Mouse (Mus musculus) ES-E14 (cell line): ENCODE measurements around the gene Mdc1. TPM values are rescaled to one million over a fixed set of nuclear protein-coding genes. Genes with fewer than 3 reads are reported as not detected.

Experiments used
- DNase-seq: peaks from one replicate; pipeline ENCODE4 v3.0.0-alpha.2; 2013; ENCODE audit warnings: low read depth, low spot score
- H3K27ac ChIP-seq: 2 replicates; pipeline ENCODE4 v1.5.1; 2012; ENCODE audit warnings: low read depth, mild to moderate bottlenecking, low read length, moderate library complexity, mixed read lengths; ENCODE audit not compliant: poor library complexity, insufficient read depth, severe bottlenecking
- H3K36me3 ChIP-seq: 2 replicates; pipeline ENCODE4 v1.6.1; 2012; ENCODE audit warnings: mild to moderate bottlenecking, low read length, moderate library complexity, mixed read lengths; ENCODE audit not compliant: control insufficient read depth, poor library complexity, insufficient read depth, severe bottlenecking
- H3K4me1 ChIP-seq, 2 experiments: fragments of 150-350 bp in 1 of 2; sonication (generic) in 1 of 2; 2 replicates each; pipeline ENCODE4 v1.6.1; 2012; ENCODE audit warnings: low read length in 2 of 2, mild to moderate bottlenecking in 1 of 2, mixed read lengths in 1 of 2; ENCODE audit not compliant: control insufficient read depth in 2 of 2, insufficient read depth in 2 of 2, poor library complexity in 1 of 2
- H3K4me3 ChIP-seq, 2 experiments: fragments of 150-350 bp in 1 of 2; sonication (generic) in 1 of 2; 2 replicates each; pipeline ENCODE4 v1.5.1; 2012; ENCODE audit warnings: low read length in 2 of 2, low read depth in 1 of 2, mild to moderate bottlenecking in 1 of 2, mixed read lengths in 1 of 2; ENCODE audit not compliant: insufficient read depth in 1 of 2, poor library complexity in 1 of 2, severe bottlenecking in 1 of 2
- H3K9ac ChIP-seq: 2 replicates; pipeline ENCODE4 v1.6.1; 2012; ENCODE audit warnings: low read depth, mild to moderate bottlenecking, low read length, mixed read lengths; ENCODE audit not compliant: poor library complexity, insufficient read depth, severe bottlenecking
- H3K9me3 ChIP-seq: fragments of 150-350 bp; sonication (generic); 2 replicates; pipeline ENCODE4 v1.6.1; 2012; ENCODE audit warnings: low read depth, mild to moderate bottlenecking, low read length; ENCODE audit not compliant: control insufficient read depth, insufficient read depth
- CHD2 ChIP-seq: IDR thresholded peaks from 2 replicates; pipeline ENCODE4 v1.6.1; 2014; ENCODE audit warnings: mild to moderate bottlenecking, low read depth, low read length, inconsistent platforms
- HCFC1 ChIP-seq: IDR thresholded peaks from 2 replicates; pipeline ENCODE4 v1.6.1; 2012; ENCODE audit warnings: low read length, inconsistent platforms, borderline replicate concordance; ENCODE audit not compliant: insufficient read depth
- MAFK ChIP-seq: IDR thresholded peaks from 2 replicates; pipeline ENCODE4 v1.6.1; 2014; ENCODE audit warnings: mild to moderate bottlenecking, low read depth, low read length, inconsistent platforms; ENCODE audit not compliant: insufficient read depth
- ZC3H11A ChIP-seq: IDR thresholded peaks from 2 replicates; pipeline ENCODE4 v1.6.1; 2012; ENCODE audit warnings: low read depth, mild to moderate bottlenecking, inconsistent platforms, low read length, borderline replicate concordance
- ZNF384 ChIP-seq: IDR thresholded peaks from 2 replicates; pipeline ENCODE4 v1.6.1; 2012; ENCODE audit warnings: low read depth, low read length, inconsistent platforms
- in situ Hi-C, 2 experiments: fragments of 600-800 bp; cut with MboI; formaldehyde crosslinking; loops; one replicate each; pipeline ENCODE4 v1.15.1; 2025; ENCODE audit warnings: low sequenced_read_pairs in 2 of 2, inconsistent platforms in 1 of 2; ENCODE audit not compliant: unreplicated experiment in 2 of 2
- total RNA-seq: library from RNA; depleted of rRNA; stranded (reverse); fragments of 300-350 nt; gene quantifications from 2 replicates; pipeline ENCODE4 v1.2.3, GENCODE M21; 2012

Mdc1 gene
- total RNA-seq, 1 experiment: 23.8 TPM

DNA sequence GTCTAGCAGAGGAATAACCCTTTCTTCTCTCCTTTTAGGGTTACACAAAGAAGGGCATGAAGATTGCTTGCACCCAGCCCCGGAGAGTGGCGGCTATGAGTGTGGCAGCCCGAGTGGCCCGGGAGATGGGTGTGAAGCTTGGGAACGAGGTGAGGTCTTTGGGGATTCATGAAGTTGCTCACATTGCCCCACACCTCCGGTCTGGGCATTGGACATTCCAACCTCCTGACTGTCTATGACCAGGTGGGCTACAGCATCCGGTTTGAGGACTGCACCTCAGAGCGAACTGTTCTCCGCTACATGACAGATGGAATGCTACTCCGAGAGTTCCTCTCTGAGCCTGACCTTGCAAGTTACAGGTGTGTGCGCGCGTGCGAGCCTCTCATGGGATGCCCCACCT, 42.5 kb downstream of the Mdc1 start:
- no peak overlapping the region for H3K4me3 ChIP-seq
- H3K36me3 ChIP-seq: peaks cover 52% of the 10 kb centered on the region
- no peak overlapping the region for H3K27ac ChIP-seq
- no peak for TF ChIP-seq MAFK
- TF ChIP-seq ZC3H11A: no peak
- no peak for TF ChIP-seq CHD2
- TF ChIP-seq HCFC1: no peak
- no peak for TF ChIP-seq ZNF384
- H3K9me3 ChIP-seq: no peaks in the 10 kb centered on the region
- no peak for DNase-seq
- H3K9ac ChIP-seq: no peak overlapping the region
- in situ Hi-C loops: no loop called here
- peaks cover 2 to 8% of the 10 kb centered on the region in 2 experiments; a peak in 2 of 4 replicates for H3K4me1 ChIP-seq

DNA sequence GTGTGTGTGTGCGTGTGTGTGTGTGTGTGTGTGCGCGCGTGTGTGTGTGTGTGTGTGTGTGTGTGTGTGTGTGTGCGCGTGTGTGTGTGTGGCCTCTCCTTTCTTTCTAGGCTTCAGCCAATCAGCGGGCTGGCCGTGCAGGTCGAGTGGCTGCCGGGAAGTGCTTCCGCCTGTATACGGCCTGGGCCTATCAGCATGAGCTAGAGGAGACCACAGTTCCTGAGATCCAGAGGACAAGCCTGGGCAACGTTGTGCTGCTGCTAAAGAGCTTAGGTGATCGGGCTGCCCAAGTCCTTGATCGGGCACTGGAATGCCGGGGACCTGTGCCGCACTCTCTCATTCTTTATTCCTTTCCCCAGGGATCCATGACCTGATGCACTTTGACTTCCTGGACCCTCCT, 46.4 kb downstream of the Mdc1 start:
- in situ Hi-C loops: no loop called here
- peak overlapping the region; percentile 86 for H3K27ac ChIP-seq
- H3K9ac ChIP-seq: peak overlapping the region; percentile 88
- TF ChIP-seq ZC3H11A (no peak), ZNF384 (0 out of 2 replicates have a peak, but pooled peaks have one; percentile 23)
- no peaks in the 10 kb centered on the region for H3K9me3 ChIP-seq
- H3K4me1 ChIP-seq: peaks cover 2 to 8% of the 10 kb centered on the region in 2 experiments; a peak in 2 of 4 replicates
- H3K36me3 ChIP-seq: peaks cover 67% of the 10 kb centered on the region
- peak; percentile 64 for DNase-seq
- peak overlapping the region; percentile 79 to 89 for H3K4me3 ChIP-seq

DNA sequence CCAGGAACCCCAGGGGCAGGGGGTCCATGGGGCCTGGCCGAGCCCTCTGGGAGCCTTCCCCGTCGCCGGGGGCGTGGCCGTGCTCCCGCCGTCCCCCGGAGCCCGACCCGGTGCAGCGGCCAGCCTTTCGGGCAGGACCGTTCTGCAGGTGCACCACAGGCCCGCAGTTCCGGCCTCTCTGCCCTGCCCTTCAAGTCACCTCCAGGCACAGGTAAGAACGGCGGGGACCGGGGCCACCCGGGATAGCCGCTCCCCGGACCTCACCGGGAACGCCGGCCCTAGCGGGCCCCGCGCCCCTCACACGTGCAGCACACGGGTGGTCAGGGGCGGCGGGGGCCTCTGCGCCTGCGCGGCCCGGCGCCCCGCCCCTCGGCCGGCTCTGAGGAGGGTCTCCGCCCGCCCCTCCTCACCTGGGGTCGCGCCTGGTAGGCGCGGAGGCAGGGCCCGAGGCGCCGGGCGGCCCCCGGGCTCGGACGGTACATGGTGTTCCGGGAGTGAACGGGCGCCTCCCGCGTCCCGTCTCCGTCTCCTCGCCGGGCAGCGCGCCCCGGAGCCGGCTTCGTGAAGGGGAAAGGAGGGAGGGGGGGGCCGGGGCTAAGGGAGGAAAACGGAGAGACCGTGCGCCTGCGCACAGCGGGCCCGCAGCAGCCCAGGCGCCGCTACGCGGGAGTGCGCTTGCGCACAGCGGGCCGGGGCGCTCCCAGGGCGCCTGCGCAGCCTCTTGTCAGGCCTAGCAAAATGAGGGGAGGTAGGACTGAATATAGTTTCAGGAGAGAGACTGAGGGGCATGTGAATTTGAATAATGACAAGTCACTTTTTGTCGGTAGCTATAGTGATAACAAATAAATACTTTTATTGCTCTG, 55.7 kb downstream of the Mdc1 start, which contains the start of gene 2310061I04Rik:
Gene 2310061I04Rik, minus strand, starts transcription at position 651 of the 863 bp plus-strand sequence.
- in situ Hi-C loops: no loop called here

DNA sequence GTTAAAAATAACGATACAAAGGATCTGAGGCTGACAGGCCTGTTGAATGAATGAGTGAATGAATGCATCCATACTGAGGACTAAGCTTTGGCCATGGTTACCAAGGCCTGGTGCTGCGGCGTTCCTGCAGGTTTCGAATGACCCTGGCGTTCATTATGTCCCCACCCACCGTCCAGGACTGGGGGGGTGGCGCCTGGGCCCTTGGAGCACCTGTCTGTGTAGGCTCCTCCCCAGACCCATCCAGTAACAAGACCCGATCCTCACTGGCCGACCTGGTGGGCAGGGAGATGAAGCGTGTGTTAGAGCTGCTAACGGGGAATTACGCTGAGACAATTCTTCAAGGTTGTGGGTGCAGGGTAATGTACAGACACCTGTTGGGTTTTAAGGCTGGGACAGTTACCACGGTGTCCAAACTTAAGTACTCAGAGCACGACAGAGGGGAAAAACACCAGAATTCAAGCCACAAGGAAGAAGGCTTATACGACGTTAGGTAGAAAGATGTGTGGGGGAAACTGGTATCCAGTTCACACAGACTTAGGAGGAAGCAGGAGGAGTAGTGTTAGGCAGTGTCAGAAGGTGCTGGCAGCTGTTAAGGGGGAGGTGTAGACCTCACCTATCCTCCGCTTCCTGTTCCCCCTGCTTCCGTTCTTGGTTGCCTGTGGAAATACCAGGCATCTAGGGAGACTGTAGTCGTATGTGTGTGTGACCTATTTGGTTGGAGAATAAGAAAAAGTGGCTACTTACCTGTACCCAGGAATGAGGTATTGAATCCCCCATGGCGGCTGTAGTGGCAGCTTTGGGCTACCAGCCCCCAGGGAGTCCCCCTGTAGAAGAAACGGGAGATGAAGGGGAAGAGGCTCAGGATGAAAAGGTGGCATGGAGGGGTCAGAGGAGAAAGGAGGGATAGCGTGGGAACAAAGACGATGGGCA, 56.6 kb downstream of the Mdc1 start:
- in situ Hi-C loops: no loop called here
- Histone ChIP-seq H3K9me3 (no peaks in the 10 kb centered on the region), H3K9ac (peak overlapping the region; percentile 63; the same call in 1 of the 2 replicates), H3K4me3 (peak overlapping the region; percentile 79 to 90), H3K36me3 (peaks cover 10% of the 10 kb centered on the region), H3K27ac (peak overlapping the region; percentile 71; the same call in 1 of the 2 replicates), H3K4me1 (peaks cover 0 to 4% of the 10 kb centered on the region in 2 experiments; a peak in 2 of 4 replicates)
- no peak for DNase-seq
- TF ChIP-seq ZC3H11A: no peak
- no peak for TF ChIP-seq ZNF384
- no peak for TF ChIP-seq HCFC1
- no peak for TF ChIP-seq CHD2
- TF ChIP-seq MAFK: no peak

More for the DNA sequence above, 55.7 kb downstream of the Mdc1 start, which contains the start of gene 2310061I04Rik:
- Histone ChIP-seq H3K9ac (peak within 1 kb of the TSS; percentile 94), H3K9me3 (no peaks in the 10 kb centered on the region), H3K4me3 (peak within 1 kb of the TSS; percentile 79 to 90), H3K4me1 (peaks cover 0 to 8% of the 10 kb centered on the region in 2 experiments; a peak in 2 of 4 replicates), H3K27ac (peak within 1 kb of the TSS; percentile 84), H3K36me3 (peaks cover 14% of the 10 kb centered on the region)
- TF ChIP-seq HCFC1 (peak; percentile 61; the same call in 1 of the 2 replicates), ZNF384 (no peak), ZC3H11A (no peak)
- DNase-seq: peak; percentile 77
